Mouse (Mus musculus): Measurements from ENCODE around the gene Rpn1. TPM values are rescaled to one million over a fixed set of nuclear protein-coding genes. Genes with fewer than 3 reads are reported as not detected.
"Not testable (repeated sequence)": the region's sequence is repeated elsewhere in the genome, so short reads cannot be mapped to it uniquely, and the experiment has no call there.

Rpn1 gene
- polyA plus RNA-seq, 1 experiment from 2014 or later, result 284 TPM

DNA sequence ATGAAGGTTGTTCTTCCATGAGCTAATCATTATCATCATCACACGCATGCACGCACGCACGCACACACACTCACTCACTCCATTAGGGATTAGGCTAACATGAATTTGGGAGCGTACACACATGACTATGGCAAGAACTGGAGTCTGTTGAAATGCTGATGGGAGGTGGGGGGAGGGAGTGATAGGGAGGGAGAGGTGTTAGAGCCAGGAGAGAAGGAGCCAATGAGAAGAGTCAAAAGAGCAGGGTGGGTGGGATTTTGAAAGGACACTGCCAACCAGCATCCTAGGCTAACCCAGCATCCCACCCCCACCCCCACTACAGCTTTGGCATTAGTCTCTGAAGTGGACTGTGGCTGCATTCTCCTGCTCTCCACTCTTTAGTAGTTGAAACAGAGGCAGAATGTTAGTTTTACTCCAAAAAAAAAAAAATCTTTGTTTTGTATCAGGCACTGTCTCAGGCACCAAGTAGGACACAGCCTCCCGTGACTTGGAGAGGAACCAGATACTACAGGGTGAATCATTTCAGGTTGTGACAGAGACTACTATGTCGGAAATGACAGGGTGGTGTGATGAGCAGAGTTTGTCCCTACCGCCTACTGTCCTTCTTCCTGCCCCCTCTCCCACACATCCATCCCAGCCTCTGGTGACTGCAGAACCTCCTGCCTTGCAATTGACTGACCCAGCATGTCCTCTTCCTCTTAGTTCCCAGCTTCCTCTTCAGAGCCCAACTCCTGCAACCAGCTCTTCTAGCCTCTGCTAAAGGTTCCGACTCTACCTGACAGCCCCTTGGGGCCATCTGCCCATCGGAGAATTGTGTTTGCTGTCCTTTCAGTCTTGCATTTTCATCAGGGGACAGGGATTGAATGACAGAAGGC, 23.6 kb downstream of the Rpn1 start:
- H3K9me3 ChIP-seq, result no peaks in the 10 kb centered on the region
- H3K4me3 ChIP-seq, result no peak overlapping the region
- peak overlapping the region; percentile 13; the same call in 1 of the 2 replicates for H3K9ac ChIP-seq
- H3K27ac ChIP-seq, result no peak overlapping the region
- no peaks in the 10 kb centered on the region; the same call in 1 of the 2 replicates for H3K27me3 ChIP-seq
- 86% methylated on average over 10 of the region's 10 CpGs for WGBS
- H3K4me1 ChIP-seq (replicated peaks), result peaks cover 14% of the 10 kb centered on the region
- H3K36me3 ChIP-seq, result peaks cover 19% of the 10 kb centered on the region
- no peak for ATAC-seq (ENCODE audit: low FRiP score)
- H3K4me2 ChIP-seq, result no peak overlapping the region

DNA sequence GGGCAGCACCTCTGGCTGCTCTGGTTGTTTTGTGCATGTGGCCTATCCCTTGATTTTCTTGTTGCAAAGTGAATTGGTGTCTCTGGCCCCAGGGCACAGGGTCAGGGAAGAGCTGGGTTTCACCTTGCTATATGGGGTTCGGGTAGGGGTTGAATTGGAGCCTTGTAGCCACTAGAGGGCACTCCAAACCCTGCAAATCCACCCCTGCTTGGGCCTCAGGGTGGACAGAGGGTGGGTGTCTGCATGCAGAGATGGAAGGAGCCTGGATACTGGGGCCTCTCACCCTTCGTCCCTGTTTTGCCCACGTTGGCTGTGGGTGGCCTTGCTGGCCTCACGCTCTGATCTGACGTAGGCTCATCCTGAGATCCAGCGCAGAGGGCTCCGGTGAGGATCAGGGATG, 28.9 kb downstream of the Rpn1 start:
- whole genome bisulfite sequencing, result 27% methylated on average over 7 of the region's 7 CpGs
- H3K4me2 ChIP-seq, result no peak overlapping the region
- H3K27me3 ChIP-seq, result no peaks in the 10 kb centered on the region; the same call in 1 of the 2 replicates
- no peak overlapping the region for H3K4me3 ChIP-seq
- H3K36me3 ChIP-seq, result no peaks in the 10 kb centered on the region
- ATAC-seq (ENCODE audit: low FRiP score), result peak; percentile 76
- H3K9me3 ChIP-seq, result no peaks in the 10 kb centered on the region
- H3K9ac ChIP-seq, result no peak overlapping the region; the same call in 1 of the 2 replicates
- H3K27ac ChIP-seq, result no peak overlapping the region
- peaks cover 16% of the 10 kb centered on the region for H3K4me1 ChIP-seq (replicated peaks)

DNA sequence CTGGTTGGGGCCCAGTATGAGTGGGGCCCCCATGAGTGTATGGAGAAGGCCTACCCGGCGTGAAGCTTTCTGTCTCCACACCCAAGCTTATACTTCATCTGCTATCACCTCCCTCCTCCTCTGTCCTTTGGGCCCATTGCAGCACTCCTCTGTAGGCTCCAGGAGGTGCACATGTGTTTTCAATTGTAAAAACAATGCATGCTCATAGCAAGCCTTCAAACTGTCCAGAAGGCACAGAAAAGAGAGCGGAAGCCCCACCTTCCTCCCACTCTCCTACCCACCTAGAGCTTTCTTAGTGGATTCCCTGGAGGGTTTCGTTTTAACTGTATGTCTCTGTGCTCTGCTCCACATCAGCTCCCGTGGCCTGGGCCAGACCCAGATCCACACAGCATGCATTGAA, 30.1 kb downstream of the Rpn1 start:
- H3K9ac ChIP-seq, result no peak overlapping the region
- H3K27me3 ChIP-seq, result no peaks in the 10 kb centered on the region; the same call in 1 of the 2 replicates
- no peaks in the 10 kb centered on the region for H3K36me3 ChIP-seq
- H3K4me2 ChIP-seq, result no peak overlapping the region
- peaks cover 16% of the 10 kb centered on the region for H3K4me1 ChIP-seq (replicated peaks)
- H3K9me3 ChIP-seq, result no peaks in the 10 kb centered on the region
- ATAC-seq (ENCODE audit: low FRiP score), result no peak
- no peak overlapping the region for H3K27ac ChIP-seq
- H3K4me3 ChIP-seq, result no peak overlapping the region
- 75% methylated on average over 5 of the region's 5 CpGs for WGBS

- Histone ChIP-seq H3K36me3 (no peaks in the 10 kb centered on the region), H3K9ac (0 out of 2 replicates have a peak overlapping the region, but pooled peaks have one; percentile 19), H3K4me3 (no peak overlapping the region), H3K4me2 (no peak overlapping the region), H3K9me3 (no peaks in the 10 kb centered on the region), H3K27ac (no peak overlapping the region; the same call in 1 of the 2 replicates), H3K4me1 (replicated peaks) (peaks cover 16% of the 10 kb centered on the region), H3K27me3 (no peaks in the 10 kb centered on the region)
- 73% methylated on average over 21 of the region's 21 CpGs for WGBS
- ATAC-seq (ENCODE audit: low FRiP score), result peak; percentile 58; the same call in 1 of the 2 replicates
Measured at GRCm38 (mm10) chr6:88116347-88117183, 32.3 kb downstream of the Rpn1 start.

- Histone ChIP-seq H3K27ac (no peak overlapping the region), H3K4me1 (replicated peaks) (peaks cover 16% of the 10 kb centered on the region), H3K9me3 (no peaks in the 10 kb centered on the region), H3K9ac (no peak overlapping the region), H3K27me3 (no peaks in the 10 kb centered on the region), H3K4me3 (no peak overlapping the region), H3K36me3 (no peaks in the 10 kb centered on the region), H3K4me2 (no peak overlapping the region)
- ATAC-seq (ENCODE audit: low FRiP score), result no peak
- 81% methylated on average over 10 of the region's 10 CpGs for WGBS
Measured at GRCm38 (mm10) chr6:88117184-88117575, 32.9 kb downstream of the Rpn1 start.

- H3K4me3 ChIP-seq, result no peak overlapping the region
- no peaks in the 10 kb centered on the region for H3K9me3 ChIP-seq
- H3K4me2 ChIP-seq, result no peak overlapping the region
- no peaks in the 10 kb centered on the region for H3K27me3 ChIP-seq
- no peaks in the 10 kb centered on the region for H3K36me3 ChIP-seq
- H3K27ac ChIP-seq, result no peak overlapping the region
- no peak for ATAC-seq (ENCODE audit: low FRiP score)
- H3K4me1 ChIP-seq (replicated peaks), result peaks cover 21% of the 10 kb centered on the region
- WGBS, result 70% methylated on average over 5 of the region's 5 CpGs
- no peak overlapping the region for H3K9ac ChIP-seq
Measured at GRCm38 (mm10) chr6:88119309-88119708, 35.0 kb downstream of the Rpn1 start.

DNA sequence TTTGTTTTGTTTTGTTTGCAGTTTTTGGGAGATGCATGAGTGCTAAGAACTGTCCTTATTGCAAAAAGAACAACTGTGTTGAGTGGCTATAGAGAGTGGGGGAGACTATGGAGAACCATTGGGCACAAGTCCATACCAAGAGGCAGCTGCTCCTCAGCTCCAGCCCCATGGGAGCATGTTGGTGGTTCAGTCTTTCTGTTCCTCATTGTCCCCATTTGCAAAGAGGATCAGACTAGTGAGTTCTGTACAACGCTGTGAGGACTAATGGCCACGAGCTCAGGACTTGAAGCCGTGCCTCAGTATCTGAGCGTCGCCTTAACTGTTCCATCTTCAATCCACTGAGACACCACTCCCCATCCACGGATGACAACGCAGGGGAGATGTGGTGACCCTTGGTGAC, 36.5 kb downstream of the Rpn1 start:
- ATAC-seq (ENCODE audit: low FRiP score), result no peak

DNA sequence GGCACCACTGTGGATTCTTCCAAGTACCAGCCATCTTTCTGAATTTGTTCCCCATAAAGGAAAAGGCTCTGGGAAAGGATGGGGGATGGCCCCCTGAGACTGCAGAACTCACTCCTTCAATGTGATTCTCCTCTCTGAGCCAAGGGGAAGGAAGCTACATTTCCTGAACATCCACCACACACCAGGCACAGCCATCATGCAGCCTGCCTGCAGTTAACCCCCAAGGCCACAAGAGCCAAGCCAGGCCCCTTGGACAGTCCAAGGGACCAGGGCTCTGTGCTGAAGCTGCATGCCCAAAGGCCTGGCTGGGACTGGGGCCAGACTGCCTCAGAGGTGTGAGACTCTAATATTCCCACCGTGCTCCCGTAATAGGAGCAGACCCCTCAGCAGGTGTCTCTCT, 37.5 kb downstream of the Rpn1 start:
- no peaks in the 10 kb centered on the region for H3K36me3 ChIP-seq
- ATAC-seq (ENCODE audit: low FRiP score), result no peak
- H3K27ac ChIP-seq, result no peak overlapping the region
- peaks cover 15% of the 10 kb centered on the region for H3K4me1 ChIP-seq (replicated peaks)
- WGBS, result 88% methylated on average over 2 of the region's 2 CpGs
- H3K4me2 ChIP-seq, result no peak overlapping the region
- no peak overlapping the region for H3K4me3 ChIP-seq
- no peaks in the 10 kb centered on the region for H3K9me3 ChIP-seq
- H3K9ac ChIP-seq, result no peak overlapping the region
- no peaks in the 10 kb centered on the region for H3K27me3 ChIP-seq

More for the DNA sequence above, 36.5 kb downstream of the Rpn1 start:
- Histone ChIP-seq H3K9me3 (no peaks in the 10 kb centered on the region), H3K27me3 (no peaks in the 10 kb centered on the region), H3K27ac (no peak overlapping the region), H3K4me3 (no peak overlapping the region), H3K9ac (no peak overlapping the region), H3K4me1 (replicated peaks) (peaks cover 21% of the 10 kb centered on the region), H3K4me2 (no peak overlapping the region), H3K36me3 (no peaks in the 10 kb centered on the region)
- 86% methylated on average over 7 of the region's 7 CpGs for WGBS

- Histone ChIP-seq H3K4me2 (peak overlapping the region; percentile 38), H3K9ac (no peak overlapping the region), H3K27me3 (0 out of 2 replicates have a peak, but pooled peaks cover 4% of the 10 kb centered on the region), H3K4me3 (no peak overlapping the region), H3K36me3 (no peaks in the 10 kb centered on the region), H3K9me3 (no peaks in the 10 kb centered on the region), H3K27ac (no peak overlapping the region), H3K4me1 (replicated peaks) (peaks cover 10% of the 10 kb centered on the region)
- peak; percentile 57; the same call in 1 of the 2 replicates for ATAC-seq (ENCODE audit: low FRiP score)
- 43% methylated on average over 11 of the region's 11 CpGs for WGBS
Measured at GRCm38 (mm10) chr6:88123150-88123857, 39.0 kb downstream of the Rpn1 start.

- 0 out of 2 replicates have a peak, but pooled peaks cover 4% of the 10 kb centered on the region for H3K27me3 ChIP-seq
- no peaks in the 10 kb centered on the region for H3K9me3 ChIP-seq
- 1% methylated on average over 9 of the region's 9 CpGs for WGBS
- no peak overlapping the region for H3K4me3 ChIP-seq
- peak overlapping the region; percentile 38 for H3K4me2 ChIP-seq
- H3K36me3 ChIP-seq, result no peaks in the 10 kb centered on the region
- 0 out of 2 replicates have a peak overlapping the region, but pooled peaks have one; percentile 46 for H3K9ac ChIP-seq
- peak; percentile 76 for ATAC-seq (ENCODE audit: low FRiP score)
- peaks cover 10% of the 10 kb centered on the region for H3K4me1 ChIP-seq (replicated peaks)
- no peak overlapping the region for H3K27ac ChIP-seq
Measured at GRCm38 (mm10) chr6:88123858-88124261, 39.6 kb downstream of the Rpn1 start.

GRCm38 (mm10) chr6:88124551-88124950, 40.3 kb downstream of the Rpn1 start:
- H3K27ac ChIP-seq, result no peak overlapping the region
- no peaks in the 10 kb centered on the region for H3K9me3 ChIP-seq
- no peak overlapping the region for H3K4me3 ChIP-seq
- no peaks in the 10 kb centered on the region for H3K36me3 ChIP-seq
- H3K4me2 ChIP-seq, result no peak overlapping the region
- H3K4me1 ChIP-seq (replicated peaks), result peaks cover 10% of the 10 kb centered on the region
- 0 out of 2 replicates have a peak, but pooled peaks cover 6% of the 10 kb centered on the region for H3K27me3 ChIP-seq
- ATAC-seq (ENCODE audit: low FRiP score), result no peak
- 86% methylated on average over 4 of the region's 4 CpGs for WGBS
- no peak overlapping the region for H3K9ac ChIP-seq

DNA sequence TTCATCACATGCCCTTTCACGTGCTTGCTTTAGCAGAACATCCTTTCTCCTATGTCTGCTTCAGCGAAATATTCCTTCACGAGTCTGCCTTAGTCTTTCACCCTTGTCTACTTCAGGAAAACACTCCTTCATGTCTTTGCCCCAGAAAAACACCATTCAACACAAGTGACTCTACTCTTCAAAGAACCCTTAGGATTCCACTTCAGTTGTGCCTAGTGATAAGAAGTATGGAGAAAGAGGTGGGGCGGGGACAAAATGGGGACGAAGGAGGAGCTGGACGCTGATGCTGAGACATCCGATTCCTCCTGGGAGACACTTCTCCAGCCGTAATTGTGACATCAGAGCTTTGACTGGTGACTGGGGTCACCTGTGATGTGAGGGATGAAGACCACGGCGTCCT, 41.5 kb downstream of the Rpn1 start:
- not testable (repeated sequence) for ATAC-seq (ENCODE audit: low FRiP score); H3K4me2 ChIP-seq; H3K27ac ChIP-seq; H3K36me3 ChIP-seq; H3K9ac ChIP-seq; H3K4me3 ChIP-seq; H3K9me3 ChIP-seq; H3K27me3 ChIP-seq
- WGBS, result 89% methylated on average over 10 of the region's 10 CpGs
- peaks cover 10% of the 10 kb centered on the region for H3K4me1 ChIP-seq (replicated peaks)
